Mouse (Mus musculus): ENCODE measurements around the gene Vcam1.

DNA sequence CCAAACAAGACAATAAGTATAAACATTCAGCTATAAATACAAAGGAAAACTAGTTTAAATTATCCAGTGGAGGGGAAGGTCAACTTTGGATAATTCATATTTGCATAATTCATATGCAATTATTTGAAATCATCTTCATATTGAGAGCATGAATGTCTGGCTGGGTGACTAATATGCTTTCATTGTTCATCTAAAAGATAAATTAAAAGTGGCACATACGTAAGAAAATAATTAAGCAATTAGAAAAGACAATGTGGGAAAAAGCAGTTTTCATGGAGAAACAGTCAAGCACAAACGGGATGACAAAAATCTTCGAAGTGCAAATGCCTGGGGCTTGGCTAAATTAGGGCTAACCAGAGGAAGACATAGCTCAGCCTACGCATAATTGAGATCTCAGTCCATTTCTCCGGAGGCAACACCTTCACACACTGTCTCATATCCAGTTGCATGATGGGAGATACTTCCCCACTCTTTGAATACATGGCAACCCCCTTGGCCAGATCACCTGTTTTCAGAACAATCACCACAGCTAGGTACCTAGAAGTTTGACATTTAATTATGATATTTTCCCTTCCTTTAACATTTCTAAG, 16.6 kb downstream of the Vcam1 start:
- TF ChIP-seq USF1 (IDR thresholded peaks at IDR 0.05; ENCODE audit: low read depth) (no peak), SRF (IDR thresholded peaks at IDR 0.05; ENCODE audit: control insufficient read depth, insufficient read length, low read depth) (no peak), POLR2A (IDR thresholded peaks at IDR 0.05; ENCODE audit: insufficient read length, low read depth) (no peak), REST (IDR thresholded peaks at IDR 0.05; ENCODE audit: insufficient read depth, insufficient read length) (no peak), MAX (IDR thresholded peaks at IDR 0.05; ENCODE audit: low read depth) (no peak), CEBPB (IDR thresholded peaks at IDR 0.05; ENCODE audit: insufficient read depth, poor library complexity, severe bottlenecking) (no peak)

Measured in myocyte (in vitro differentiated cells).